Comparison of ENCODE assay signal across 16 mouse cellular contexts in genomic region chr13:97187693-97188092, GRCm38 (mm10). TPM values are rescaled to one million over a fixed set of nuclear protein-coding genes. Genes with fewer than 3 reads are reported as not detected.
DNase-seq lines count a peak whose midpoint lies in the region; ATAC-seq and TF ChIP-seq lines count a peak whose summit lies in the region.
"Had no signal": no experiment of that assay in that cellular context is flagged by ENCODE, and none has a peak within 500 bp of the region (broad histone marks: within the 10 kb centered on the region; RNA-seq: fewer than 3 reads in every experiment).

No protein-coding gene starts in this region.

- TF ChIP-seq CTCF in G1E (IDR thresholded peaks at IDR 0.05; ENCODE audit: low read depth, low read length): no peak

- H3K36me3 ChIP-seq in G1E (replicated peaks): peaks cover 74% of the 10 kb centered on the region
- H3K36me3 ChIP-seq: liver, embryonic 15.5 days; neural tube, embryonic 12.5 days had no signal

- H3K27me3 ChIP-seq in G1E (ENCODE audit: insufficient read depth, low read length): no peaks in the 10 kb centered on the region
- H3K27me3 ChIP-seq: heart, embryonic 13.5 days; liver, embryonic 15.5 days; midbrain, embryonic 13.5 days; neural tube, embryonic 12.5 days had no signal

- peaks cover 7% of the 10 kb centered on the region for H3K4me1 ChIP-seq in G1E (ENCODE audit: insufficient read depth, low read depth, low read length)
- H3K4me1 ChIP-seq: neural tube, embryonic 12.5 days had no signal

- peak; percentile 23; the same call in 1 of the 2 replicates for ATAC-seq in G1E (ENCODE audit: extremely low read depth, insufficient number of reproducible peaks, low FRiP score, poor library complexity, severe bottlenecking)
- ATAC-seq: hindbrain, postnatal 0 days; midbrain, embryonic 13.5 days had no signal

- peak; percentile 59 for DNase-seq in layer of hippocampus, adult 11-12 months (ENCODE audit: low spot score)
- no peak for DNase-seq in layer of hippocampus, postnatal 10 days (ENCODE audit: low spot score in 2 of 2)
- DNase-seq in 416B (ENCODE audit: low read depth) (peak; percentile 86), G1E (ENCODE audit: low spot score) (peak; percentile 32)
- DNase-seq in lung, postnatal 36 days: peak; percentile 53
- no peak for DNase-seq in adrenal gland, postnatal 25 days
- no peak for DNase-seq in ovary, postnatal 14 days (ENCODE audit: low spot score)
- DNase-seq in embryo, embryonic 10.5 days (ENCODE audit: low spot score): no peak
- DNase-seq: adrenal gland, postnatal 10 days; cerebellum, adult 2 months; kidney, postnatal 10 days had no signal

- no peaks in the 10 kb centered on the region for H3K9me3 ChIP-seq in G1E (replicated peaks)
- H3K9me3 ChIP-seq: heart, embryonic 13.5 days; liver, embryonic 15.5 days; midbrain, embryonic 13.5 days; neural tube, embryonic 12.5 days had no signal

- H3K4me3 ChIP-seq in G1E (ENCODE audit: low read depth, low read length): no peak overlapping the region
- H3K4me3 ChIP-seq: heart, embryonic 13.5 days; liver, embryonic 15.5 days; midbrain, embryonic 13.5 days; neural tube, embryonic 12.5 days had no signal

RNA-seq across cellular contexts. Expression of gene Hexb, which starts 10.5 kb away (rescaled TPM):
- 100 to 1,000 TPM in 1 of 2 experiments, 10 to 100 TPM in 1; 91.3 to 102 TPM for total RNA-seq in layer of hippocampus, postnatal 10 days (2021)
- total RNA-seq in G1E (2014; fragmentation: Nextera tagmentation) (33.0 and 34.5 TPM in 2 replicates), G1E (2017) (139 and 141 TPM in 2 replicates)
- 7.6 and 11.6 TPM in 2 replicates for polyA plus RNA-seq in G1E (2012)
- total RNA-seq in adrenal gland, postnatal 25 days (2021): 20.3 and 26.6 TPM in 2 replicates

RNA-seq across cellular contexts. Expression of gene Gfm2, which starts 50.0 kb away (rescaled TPM):
- 10 to 100 TPM; 26.8 to 32.6 TPM for total RNA-seq in layer of hippocampus, postnatal 10 days (2021)
- total RNA-seq in G1E (2014; fragmentation: Nextera tagmentation): 55.8 and 62.5 TPM in 2 replicates
- 41.9 and 51.4 TPM in 2 replicates for total RNA-seq in G1E (2017)
- 16.6 and 28.4 TPM in 2 replicates for polyA plus RNA-seq in G1E (2012)
- total RNA-seq in adrenal gland, postnatal 25 days (2021): 47.8 and 50.1 TPM in 2 replicates

RNA-seq across cellular contexts. Expression of gene Nsa2, which starts 50.0 kb away (rescaled TPM):
- total RNA-seq in layer of hippocampus, postnatal 10 days (2021): 10 to 100 TPM; 74.8 to 77.9 TPM
- 267 and 321 TPM in 2 replicates for total RNA-seq in G1E (2014; fragmentation: Nextera tagmentation)
- 209 and 229 TPM in 2 replicates for total RNA-seq in G1E (2017)
- polyA plus RNA-seq in G1E (2012): 24.3 and 24.6 TPM in 2 replicates
- total RNA-seq in adrenal gland, postnatal 25 days (2021): 71.3 and 76.8 TPM in 2 replicates

RNA-seq across cellular contexts. Expression of gene Enc1, which starts 53.2 kb away (rescaled TPM):
- total RNA-seq in layer of hippocampus, postnatal 10 days (2021): 100 to 1,000 TPM; 561 to 584 TPM
- total RNA-seq in G1E (2014; fragmentation: Nextera tagmentation) (0.29 and 0.38 TPM in 2 replicates), G1E (2017) (0.81 and 0.82 TPM in 2 replicates)
- 0.20 and 0.24 TPM in 2 replicates for polyA plus RNA-seq in G1E (2012)
- 5.9 and 6.1 TPM in 2 replicates for total RNA-seq in adrenal gland, postnatal 25 days (2021)

Comparison
In these comparisons a context has a peak if more than half of its experiments do, and no peak if none do; other contexts are left out.
1. DNase-seq: peak in layer of hippocampus, adult 11-12 months (single experiment), 416B (single experiment), G1E (single experiment) and lung, postnatal 36 days (single experiment); none in layer of hippocampus, postnatal 10 days (0 of 2), adrenal gland, postnatal 25 days (single experiment), ovary, postnatal 14 days (single experiment) and embryo, embryonic 10.5 days (single experiment).